Mouse (Mus musculus): ENCODE results near the gene Ube2j1. TPM values are rescaled to one million over a fixed set of nuclear protein-coding genes. Genes with fewer than 3 reads are reported as not detected.

The Ube2j1 gene
- total and polyA plus RNA-seq, 2 experiments, result 13.1 to 21.3 TPM

DNA sequence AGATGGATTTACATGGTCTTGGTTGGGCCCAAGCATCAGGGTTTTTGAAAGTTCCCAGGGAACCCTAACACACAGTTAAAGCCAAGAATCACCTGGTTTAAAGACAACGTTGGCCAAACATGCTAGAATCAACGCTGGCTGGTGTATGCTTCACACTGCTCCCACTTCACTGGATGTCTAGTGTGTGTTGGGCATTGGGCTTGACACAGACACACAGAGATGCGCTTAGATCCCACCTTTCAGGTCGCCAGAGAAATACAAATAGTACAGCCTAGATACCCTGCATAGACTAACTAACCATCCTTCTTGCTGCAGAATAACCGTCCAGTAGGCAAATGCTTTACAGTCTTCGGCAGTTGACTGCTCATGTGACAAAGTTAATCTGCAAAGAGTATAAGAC lies 39.1 kb downstream of the Ube2j1 start:
- H3K9ac ChIP-seq (ENCODE audit: low read depth, low read length), result no peak overlapping the region
- H3K4me1 ChIP-seq (ENCODE audit: control insufficient read depth, insufficient read depth, low read length), result no peaks in the 10 kb centered on the region
- DNase-seq (ENCODE audit: extremely low read depth, low read depth, low spot score), result no peak
- H3K36me3 ChIP-seq (ENCODE audit: control insufficient read depth, insufficient read depth, low read length), result no peaks in the 10 kb centered on the region
- TF ChIP-seq CTCF (IDR thresholded peaks at IDR 0.05; ENCODE audit: low read depth, low read length) (no peak), POLR2A (IDR thresholded peaks at IDR 0.05; ENCODE audit: extremely low read depth, insufficient read depth, low read length) (no peak)
- H3K4me3 ChIP-seq (ENCODE audit: insufficient read depth, low read depth, low read length), result no peak overlapping the region
- no peak overlapping the region for H3K27ac ChIP-seq (replicated peaks; ENCODE audit: insufficient read depth, low read depth, low read length)
- WGBS, result 89% methylated on average over 6 of the region's 6 CpGs
- H3K27me3 ChIP-seq (ENCODE audit: control insufficient read depth, insufficient read depth, low read length), result no peaks in the 10 kb centered on the region
- no peaks in the 10 kb centered on the region for H3K79me2 ChIP-seq (ENCODE audit: control insufficient read depth, insufficient read depth, low read length)

GRCm38 (mm10) chr4:33071337-33071736 lies 40.1 kb downstream of the Ube2j1 start:
- WGBS, result 82% methylated on average over 6 of the region's 6 CpGs
- DNase-seq (ENCODE audit: extremely low read depth, low read depth, low spot score), result no peak
- TF ChIP-seq POLR2A (IDR thresholded peaks at IDR 0.05; ENCODE audit: extremely low read depth, insufficient read depth, low read length), result no peak
- TF ChIP-seq CTCF (IDR thresholded peaks at IDR 0.05; ENCODE audit: low read depth, low read length), result no peak
- Histone ChIP-seq H3K79me2 (ENCODE audit: control insufficient read depth, insufficient read depth, low read length) (no peaks in the 10 kb centered on the region), H3K36me3 (ENCODE audit: control insufficient read depth, insufficient read depth, low read length) (no peaks in the 10 kb centered on the region), H3K4me1 (ENCODE audit: control insufficient read depth, insufficient read depth, low read length) (no peaks in the 10 kb centered on the region), H3K27ac (replicated peaks; ENCODE audit: insufficient read depth, low read depth, low read length) (no peak overlapping the region), H3K9ac (ENCODE audit: low read depth, low read length) (no peak overlapping the region), H3K4me3 (ENCODE audit: insufficient read depth, low read depth, low read length) (no peak overlapping the region), H3K27me3 (ENCODE audit: control insufficient read depth, insufficient read depth, low read length) (no peaks in the 10 kb centered on the region)

- Histone ChIP-seq H3K36me3 (ENCODE audit: control insufficient read depth, insufficient read depth, low read length) (no peaks in the 10 kb centered on the region), H3K27me3 (ENCODE audit: control insufficient read depth, insufficient read depth, low read length) (no peaks in the 10 kb centered on the region), H3K79me2 (ENCODE audit: control insufficient read depth, insufficient read depth, low read length) (no peaks in the 10 kb centered on the region), H3K4me3 (ENCODE audit: insufficient read depth, low read depth, low read length) (no peak overlapping the region), H3K27ac (replicated peaks; ENCODE audit: insufficient read depth, low read depth, low read length) (no peak overlapping the region), H3K9ac (ENCODE audit: low read depth, low read length) (no peak overlapping the region), H3K4me1 (ENCODE audit: control insufficient read depth, insufficient read depth, low read length) (no peaks in the 10 kb centered on the region)
- no peak for DNase-seq (ENCODE audit: extremely low read depth, low read depth, low spot score)
- WGBS, result 67% methylated on average over 11 of the region's 11 CpGs
- no peak for TF ChIP-seq CTCF (IDR thresholded peaks at IDR 0.05; ENCODE audit: low read depth, low read length)
- no peak for TF ChIP-seq POLR2A (IDR thresholded peaks at IDR 0.05; ENCODE audit: extremely low read depth, insufficient read depth, low read length)
Measured at GRCm38 (mm10) chr4:33072526-33073161, 41.4 kb downstream of the Ube2j1 start.

- H3K4me3 ChIP-seq (ENCODE audit: insufficient read depth, low read depth, low read length), result no peak overlapping the region
- H3K27me3 ChIP-seq (ENCODE audit: control insufficient read depth, insufficient read depth, low read length), result no peaks in the 10 kb centered on the region
- TF ChIP-seq POLR2A (IDR thresholded peaks at IDR 0.05; ENCODE audit: extremely low read depth, insufficient read depth, low read length) (no peak), CTCF (IDR thresholded peaks at IDR 0.05; ENCODE audit: low read depth, low read length) (no peak)
- no peak overlapping the region for H3K9ac ChIP-seq (ENCODE audit: low read depth, low read length)
- H3K27ac ChIP-seq (replicated peaks; ENCODE audit: insufficient read depth, low read depth, low read length), result no peak overlapping the region
- no peaks in the 10 kb centered on the region for H3K4me1 ChIP-seq (ENCODE audit: control insufficient read depth, insufficient read depth, low read length)
- 86% methylated on average over 4 of the region's 4 CpGs for WGBS
- DNase-seq (ENCODE audit: extremely low read depth, low read depth, low spot score), result no peak
- H3K79me2 ChIP-seq (ENCODE audit: control insufficient read depth, insufficient read depth, low read length), result no peaks in the 10 kb centered on the region
- H3K36me3 ChIP-seq (ENCODE audit: control insufficient read depth, insufficient read depth, low read length), result no peaks in the 10 kb centered on the region
Measured at GRCm38 (mm10) chr4:33074406-33074805, 43.2 kb downstream of the Ube2j1 start.

DNA sequence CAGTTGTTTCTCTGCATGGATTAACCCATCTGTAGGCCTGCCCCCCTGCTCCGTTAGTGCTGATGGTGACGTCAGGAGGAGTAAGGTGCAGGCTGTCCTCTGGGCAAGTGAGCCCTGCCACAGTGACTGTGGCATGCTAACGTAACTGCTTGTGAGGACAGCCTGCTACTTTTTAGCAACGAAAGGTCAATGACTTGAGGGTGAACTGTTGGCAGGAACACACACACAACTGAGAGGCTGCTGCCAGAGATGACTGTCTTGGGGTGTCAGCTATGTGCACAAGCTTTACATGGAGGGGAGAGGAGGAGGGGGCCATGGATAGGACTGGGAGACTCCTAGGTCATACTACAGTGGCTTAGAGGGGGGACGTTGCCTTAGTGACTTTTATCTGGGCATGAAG lies 43.6 kb downstream of the Ube2j1 start:
- no peaks in the 10 kb centered on the region for H3K36me3 ChIP-seq (ENCODE audit: control insufficient read depth, insufficient read depth, low read length)
- WGBS, result 58% methylated on average over 5 of the region's 5 CpGs
- TF ChIP-seq CTCF (IDR thresholded peaks at IDR 0.05; ENCODE audit: low read depth, low read length) (no peak), POLR2A (IDR thresholded peaks at IDR 0.05; ENCODE audit: extremely low read depth, insufficient read depth, low read length) (no peak)

DNA sequence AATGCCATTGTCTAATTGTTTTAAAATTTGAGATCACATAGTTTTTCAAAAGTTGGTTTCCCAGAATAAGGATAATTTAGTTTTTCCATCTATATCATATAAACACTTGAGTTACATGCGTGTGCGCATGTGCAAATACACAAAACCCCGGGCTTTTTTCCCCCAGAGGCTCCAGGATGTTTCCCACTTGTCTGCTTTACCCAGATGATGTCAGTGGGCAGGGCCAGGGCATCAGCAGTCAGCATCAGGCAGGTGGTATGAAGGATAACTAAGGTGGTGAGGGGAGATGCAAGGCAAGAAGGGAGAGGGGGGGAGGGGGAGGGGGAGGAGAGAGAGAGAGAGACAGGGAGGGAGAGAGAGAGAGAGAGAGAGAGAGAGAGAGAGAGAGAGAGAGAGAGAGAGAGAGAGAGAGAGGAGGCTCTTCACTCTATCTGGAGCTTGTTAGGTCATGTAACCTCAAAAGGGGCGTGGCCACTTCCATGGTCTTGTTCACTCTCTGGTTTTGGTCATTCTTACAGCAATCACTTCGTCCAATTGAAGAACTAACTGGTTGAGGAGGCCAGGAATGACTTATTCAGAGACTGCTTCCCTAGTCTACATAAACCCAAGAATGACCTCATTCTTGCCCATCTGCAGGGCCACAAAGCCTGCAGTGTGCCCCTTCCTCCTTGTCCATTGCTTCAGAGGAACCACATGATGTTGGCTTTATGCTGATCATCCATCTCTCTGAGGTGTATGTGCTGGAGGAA lies 44.7 kb downstream of the Ube2j1 start:
- no peaks in the 10 kb centered on the region for H3K4me1 ChIP-seq (ENCODE audit: control insufficient read depth, insufficient read depth, low read length)
- no peaks in the 10 kb centered on the region for H3K27me3 ChIP-seq (ENCODE audit: control insufficient read depth, insufficient read depth, low read length)
- H3K36me3 ChIP-seq (ENCODE audit: control insufficient read depth, insufficient read depth, low read length), result no peaks in the 10 kb centered on the region
- TF ChIP-seq CTCF (IDR thresholded peaks at IDR 0.05; ENCODE audit: low read depth, low read length) (no peak), POLR2A (IDR thresholded peaks at IDR 0.05; ENCODE audit: extremely low read depth, insufficient read depth, low read length) (no peak)
- no peak for DNase-seq (ENCODE audit: extremely low read depth, low read depth, low spot score)
- 88% methylated on average over 5 of the region's 5 CpGs for WGBS
- no peak overlapping the region for H3K4me3 ChIP-seq (ENCODE audit: insufficient read depth, low read depth, low read length)
- no peaks in the 10 kb centered on the region for H3K79me2 ChIP-seq (ENCODE audit: control insufficient read depth, insufficient read depth, low read length)
- H3K9ac ChIP-seq (ENCODE audit: low read depth, low read length), result no peak overlapping the region
- no peak overlapping the region for H3K27ac ChIP-seq (replicated peaks; ENCODE audit: insufficient read depth, low read depth, low read length)

More for the DNA sequence above, 43.6 kb downstream of the Ube2j1 start:
- no peak overlapping the region for H3K4me3 ChIP-seq (ENCODE audit: insufficient read depth, low read depth, low read length)
- no peaks in the 10 kb centered on the region for H3K27me3 ChIP-seq (ENCODE audit: control insufficient read depth, insufficient read depth, low read length)
- no peak overlapping the region for H3K9ac ChIP-seq (ENCODE audit: low read depth, low read length)
- H3K27ac ChIP-seq (replicated peaks; ENCODE audit: insufficient read depth, low read depth, low read length), result no peak overlapping the region
- no peaks in the 10 kb centered on the region for H3K4me1 ChIP-seq (ENCODE audit: control insufficient read depth, insufficient read depth, low read length)
- H3K79me2 ChIP-seq (ENCODE audit: control insufficient read depth, insufficient read depth, low read length), result no peaks in the 10 kb centered on the region
- no peak for DNase-seq (ENCODE audit: extremely low read depth, low read depth, low spot score)
